Mouse (Mus musculus): ENCODE results near the gene Phgr1.

The Phgr1 gene

DNA sequence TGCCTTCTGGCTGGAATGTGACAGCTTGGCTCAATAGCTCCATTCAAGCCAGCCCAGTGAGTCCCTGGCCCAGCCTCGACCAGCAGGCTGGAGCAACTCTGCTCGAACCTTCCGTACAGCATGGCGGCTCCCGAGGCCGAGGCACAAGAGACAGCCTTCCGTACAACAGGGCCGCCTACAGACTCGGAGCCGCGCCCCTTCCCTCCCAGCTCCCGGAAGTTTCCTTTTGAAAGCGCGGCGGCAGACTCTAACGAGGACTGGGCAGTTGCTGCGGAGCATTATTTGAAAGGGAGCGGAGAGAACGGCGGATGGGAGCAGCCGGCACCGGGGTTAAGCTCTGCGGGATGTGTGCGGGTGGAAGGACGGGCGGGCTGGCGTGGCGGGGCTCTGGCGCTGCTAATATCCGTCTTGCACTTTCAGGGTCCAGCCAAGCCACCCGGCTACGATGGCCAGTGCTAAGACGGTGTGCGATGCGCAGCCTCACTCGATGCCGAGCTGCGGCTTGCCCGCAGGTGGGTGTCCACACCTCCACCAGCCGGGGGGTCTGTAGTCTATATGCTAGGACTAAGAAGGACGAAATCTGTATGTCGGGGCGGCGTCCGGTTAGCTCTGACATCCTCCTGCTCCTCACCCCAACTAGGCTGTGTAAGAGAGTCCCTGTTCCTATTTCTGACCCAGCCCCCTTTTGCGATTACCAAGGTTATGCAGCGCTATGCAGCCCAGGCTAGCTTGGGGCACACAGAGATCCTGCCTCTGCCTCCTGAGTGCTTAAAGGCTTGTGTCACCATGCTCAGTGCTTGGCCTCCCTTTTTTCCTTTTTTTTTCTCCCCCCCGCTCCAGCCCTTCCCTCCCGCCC is 41.6 kb downstream of the Phgr1 start, which contains the start of gene Knstrn:
Knstrn (plus strand) TSS at position 23 of the 856 bp plus-strand sequence.
- DNase-seq (ENCODE audit: extremely low read depth, low read depth, low spot score): no peak

DNA sequence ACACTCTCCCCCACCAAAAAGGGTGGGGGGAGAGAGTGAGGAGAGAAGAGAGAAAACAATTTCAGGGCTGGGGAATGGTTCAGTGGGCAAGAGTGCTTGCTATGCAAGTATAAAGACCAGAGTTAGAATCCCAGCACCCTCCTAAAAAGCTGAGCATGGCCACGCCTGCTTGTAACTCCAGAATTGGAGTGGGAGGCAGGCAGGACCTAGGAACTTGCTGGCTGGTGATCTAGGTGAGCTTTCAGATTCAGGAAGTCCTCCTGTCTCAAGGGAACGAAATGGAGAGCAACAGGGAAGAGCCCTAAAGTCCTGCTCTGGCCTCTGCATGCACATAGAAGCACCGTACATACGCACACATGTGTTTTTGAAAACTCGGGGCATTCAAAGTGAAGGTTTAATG is 50.2 kb downstream of the Phgr1 start:
- DNase-seq (ENCODE audit: extremely low read depth, low read depth, low spot score): no peak

GRCm38 (mm10) chr2:118824396-118824795 is 51.8 kb downstream of the Phgr1 start:
- DNase-seq (ENCODE audit: extremely low read depth, low read depth, low spot score): no peak

Data from fat pad, adult 2 months (tissue).